Mouse (Mus musculus): ENCODE results near the gene Scd4. TPM values are rescaled to one million over a fixed set of nuclear protein-coding genes. Genes with fewer than 3 reads are reported as not detected.
A peak's percentile ranks its signal among the peaks of the same experiment; 100 is the strongest.
"Not testable (repeated sequence)": the region's sequence is repeated elsewhere in the genome, so short reads cannot be mapped to it uniquely, and the experiment has no call there.

Scd4 gene
- total RNA-seq, 4 experiments from 2014 or later: 2.3 to 3.4 (median 2.8) TPM

DNA sequence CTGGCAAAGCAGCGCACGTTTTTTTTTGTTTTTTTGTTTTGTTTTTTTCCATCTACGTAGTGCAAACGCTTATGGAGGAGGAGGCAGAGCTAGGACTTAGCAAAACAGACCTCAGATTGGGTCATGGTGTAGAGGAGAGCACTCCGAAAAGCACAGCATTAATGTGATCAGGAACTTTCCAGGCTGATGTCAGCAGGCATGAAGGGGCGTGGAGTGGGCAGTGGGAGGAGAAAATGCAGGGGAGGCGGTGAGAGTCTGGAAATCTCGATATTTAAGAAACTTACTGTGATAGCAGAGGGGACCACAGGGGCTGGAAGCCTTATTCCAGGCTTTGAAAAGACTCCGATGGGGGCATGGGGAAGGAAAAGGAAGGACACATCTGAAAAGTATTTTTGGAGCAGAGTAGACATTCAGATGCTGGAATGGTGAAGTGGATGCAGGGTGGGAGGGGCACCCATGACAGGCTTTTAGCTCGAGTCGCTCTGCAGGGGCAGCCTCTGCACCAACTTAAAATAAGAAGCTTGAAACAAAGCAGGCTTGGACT is 17.9 kb upstream of the Scd4 start:
- DNase-seq (ENCODE audit: low spot score in 2 of 2): peak in 1 of 2 experiments; percentile 39

- no peak for DNase-seq (ENCODE audit: low spot score in 2 of 2)
Measured at GRCm38 (mm10) chr19:44316752-44317315, 16.1 kb upstream of the Scd4 start.

DNA sequence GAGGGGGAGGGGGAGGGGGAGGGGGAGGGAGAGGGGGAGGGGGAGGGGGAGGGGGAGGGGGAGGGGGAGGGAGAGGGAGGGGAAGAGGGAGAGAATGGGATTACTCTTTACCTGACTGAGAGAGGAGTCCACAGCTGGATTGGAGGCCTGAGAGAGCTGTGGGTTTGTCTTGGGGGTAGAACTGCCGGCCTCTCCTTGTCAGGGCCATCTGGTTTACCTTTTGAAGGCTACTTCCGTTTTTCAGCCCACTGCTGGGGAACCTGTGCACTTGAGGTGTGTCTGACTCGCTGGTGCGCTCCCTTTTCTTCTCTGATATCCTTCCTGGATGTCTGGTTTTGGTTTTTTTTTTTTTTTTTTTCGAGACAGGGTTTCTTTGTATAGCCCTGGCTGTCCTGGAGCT is 15.5 kb upstream of the Scd4 start:
- no peak for DNase-seq (ENCODE audit: low spot score in 2 of 2)

DNA sequence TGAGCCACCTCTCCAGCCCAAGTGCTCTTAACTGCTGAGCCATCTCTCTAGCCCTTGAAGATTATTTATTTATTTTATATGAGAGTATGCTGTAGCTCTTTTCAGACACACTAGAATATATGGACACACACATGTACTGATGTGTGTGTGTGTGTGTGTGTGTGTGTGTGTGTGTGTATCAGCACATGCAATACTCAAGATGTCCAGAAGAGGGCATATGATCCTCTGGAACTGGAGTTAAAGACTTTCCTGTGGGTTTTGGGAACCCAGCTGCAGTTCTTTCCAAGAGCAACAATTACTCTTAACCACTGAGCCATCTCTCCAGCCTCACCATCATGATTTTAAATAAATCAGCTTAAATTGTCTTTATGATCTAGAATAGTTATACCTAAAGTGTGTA is 14.3 kb upstream of the Scd4 start:
- no peak for DNase-seq (ENCODE audit: low spot score in 2 of 2)

GRCm38 (mm10) chr19:44320316-44320715 is 12.6 kb upstream of the Scd4 start:
- DNase-seq (ENCODE audit: low spot score in 2 of 2): no peak

DNA sequence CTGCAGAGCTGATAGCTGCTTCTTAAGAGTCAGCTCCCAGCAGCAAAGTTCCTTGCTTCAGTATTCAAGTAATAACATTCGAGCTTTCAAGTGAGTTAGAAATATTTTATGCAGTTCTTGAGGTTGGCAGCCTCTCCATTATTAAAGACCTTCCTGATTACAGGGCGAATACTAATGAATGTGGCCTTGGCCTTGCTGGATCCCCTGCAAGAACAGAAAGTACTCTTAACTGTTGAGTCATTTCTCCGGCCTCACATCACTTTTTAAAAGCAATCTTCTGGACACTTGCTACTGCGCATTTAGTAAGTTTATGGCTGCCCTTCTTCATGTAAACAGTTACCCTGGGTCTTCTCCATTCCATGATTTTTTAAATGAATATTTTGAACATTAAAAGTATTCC is 11.7 kb upstream of the Scd4 start:
- no peak for DNase-seq (ENCODE audit: low spot score in 2 of 2)

DNA sequence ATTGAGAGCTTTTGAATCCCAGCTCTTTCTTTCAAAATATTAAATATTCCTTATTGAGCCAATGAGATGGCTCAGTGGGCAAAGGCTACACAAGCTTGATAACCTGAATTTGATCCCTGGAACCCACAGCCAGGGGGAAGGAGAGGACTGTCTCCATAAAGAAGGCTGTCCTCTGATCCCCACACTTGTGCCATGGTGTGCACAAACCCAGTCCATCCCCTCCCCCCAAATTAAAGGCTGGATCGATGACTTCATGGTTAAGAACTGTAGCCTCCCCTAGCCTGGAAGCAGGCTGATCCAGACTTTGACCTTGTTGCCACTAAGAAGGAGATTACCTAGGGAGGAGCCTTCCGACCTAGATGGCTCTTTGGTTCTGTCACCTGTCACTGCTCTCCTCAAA is 11.3 kb upstream of the Scd4 start:
- no peak for DNase-seq (ENCODE audit: low spot score in 2 of 2)

- DNase-seq (ENCODE audit: low spot score in 2 of 2): no peak
Measured at GRCm38 (mm10) chr19:44329566-44329965, 3.3 kb upstream of the Scd4 start.

GRCm38 (mm10) chr19:44331128-44331527 is 1.8 kb upstream of the Scd4 start:
- DNase-seq (ENCODE audit: low spot score in 2 of 2): not testable (repeated sequence)

DNA sequence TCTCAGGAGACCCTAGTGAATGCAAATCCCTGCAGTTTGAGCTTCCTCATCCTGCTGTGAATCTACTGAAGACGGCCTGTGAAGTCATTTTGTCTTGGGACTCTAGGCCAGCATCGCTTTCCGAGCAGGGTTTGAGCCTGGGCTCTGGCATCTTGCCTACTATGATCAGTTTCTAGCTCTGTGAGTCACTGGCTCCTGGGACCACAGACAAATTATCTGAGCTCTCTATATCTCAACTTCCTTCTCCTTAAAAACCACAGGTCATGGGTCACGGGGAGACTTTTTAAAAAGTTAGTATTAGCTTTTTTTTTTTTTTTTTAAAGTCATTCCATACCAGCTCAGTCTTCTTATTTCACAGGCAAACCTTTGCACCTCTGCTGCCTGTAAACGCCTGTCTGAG is 981 bp upstream of the Scd4 start:
- no peak for DNase-seq (ENCODE audit: low spot score in 2 of 2)

DNA sequence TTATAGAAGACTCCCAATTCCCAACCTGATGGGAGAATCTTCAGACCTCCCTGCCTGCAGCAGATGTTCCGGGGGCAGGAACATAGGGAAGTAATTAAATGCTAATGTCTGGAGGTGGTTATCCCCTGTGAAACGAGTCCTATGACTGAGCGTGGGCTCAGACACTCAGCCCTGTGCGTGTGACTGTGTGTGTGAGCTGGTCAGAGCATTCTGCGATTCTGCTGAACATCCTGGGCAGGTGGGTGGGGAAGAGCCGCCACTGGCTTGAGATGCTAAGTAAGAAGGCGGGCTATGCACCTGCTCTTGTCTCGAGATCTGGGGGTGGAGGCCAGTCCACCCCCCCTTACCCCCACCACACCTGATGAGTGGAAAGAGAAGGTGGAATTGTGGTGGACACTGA is 566 bp upstream of the Scd4 start:
- peak in 1 of 2 experiments; percentile 89 for DNase-seq (ENCODE audit: low spot score in 2 of 2)

DNA sequence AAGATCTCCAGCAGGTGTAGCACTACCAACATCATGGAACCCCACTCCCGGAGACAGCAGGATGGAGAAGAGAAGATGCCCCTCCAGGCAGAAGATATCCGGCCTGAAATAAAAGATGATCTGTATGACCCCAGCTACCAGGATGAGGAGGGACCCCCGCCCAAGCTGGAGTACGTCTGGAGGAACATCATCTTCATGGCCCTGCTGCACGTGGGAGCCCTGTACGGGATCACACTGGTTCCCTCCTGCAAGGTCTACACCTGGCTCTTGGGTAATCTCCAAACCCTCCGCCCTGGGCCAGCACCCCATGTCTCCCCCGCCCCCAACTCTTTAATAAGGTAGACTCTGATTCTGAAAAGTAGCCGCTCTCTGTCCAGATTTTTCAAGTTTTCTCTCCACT is 1.1 kb downstream of the Scd4 start:
- DNase-seq (ENCODE audit: low spot score in 2 of 2): no peak

DNA sequence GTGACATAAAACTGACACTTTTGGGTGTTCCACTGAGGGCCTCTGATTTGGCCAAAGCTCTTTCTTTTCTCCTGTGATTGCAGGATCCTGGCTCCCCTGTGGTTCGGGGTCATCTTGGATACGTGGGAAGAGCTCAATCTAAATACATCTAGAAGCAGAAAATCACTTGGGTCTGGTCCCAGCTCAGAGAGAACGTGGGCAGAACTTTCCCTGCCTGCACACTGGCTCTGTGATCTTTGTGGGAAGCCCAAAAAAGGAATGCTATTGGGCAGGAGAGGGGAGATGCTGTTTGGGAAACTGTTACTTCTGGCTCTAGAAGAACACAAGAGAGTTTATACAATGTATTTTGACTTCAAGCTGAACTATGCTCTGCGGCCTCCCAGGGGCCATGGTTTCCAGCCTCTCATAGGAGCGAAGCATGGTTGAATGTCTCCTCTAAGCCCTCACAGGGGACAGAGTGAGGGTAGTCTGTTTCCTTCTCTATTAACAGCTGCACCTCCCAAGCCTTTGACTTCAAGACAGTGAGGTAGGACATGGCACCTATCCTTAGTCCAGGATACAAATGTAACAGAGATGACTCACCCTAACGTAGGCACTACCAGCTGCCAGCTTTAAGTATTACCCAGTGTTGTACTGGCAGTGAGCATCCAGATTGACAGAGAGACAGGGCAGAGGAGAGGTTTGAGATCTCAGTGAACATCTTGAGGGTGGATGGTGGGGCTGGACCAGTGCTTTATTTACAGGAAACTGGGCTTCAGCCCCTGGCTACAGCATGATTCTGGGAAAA is 3.2 kb downstream of the Scd4 start:
- peak in 1 of 2 experiments; percentile 43 for DNase-seq (ENCODE audit: low spot score in 2 of 2)

DNA sequence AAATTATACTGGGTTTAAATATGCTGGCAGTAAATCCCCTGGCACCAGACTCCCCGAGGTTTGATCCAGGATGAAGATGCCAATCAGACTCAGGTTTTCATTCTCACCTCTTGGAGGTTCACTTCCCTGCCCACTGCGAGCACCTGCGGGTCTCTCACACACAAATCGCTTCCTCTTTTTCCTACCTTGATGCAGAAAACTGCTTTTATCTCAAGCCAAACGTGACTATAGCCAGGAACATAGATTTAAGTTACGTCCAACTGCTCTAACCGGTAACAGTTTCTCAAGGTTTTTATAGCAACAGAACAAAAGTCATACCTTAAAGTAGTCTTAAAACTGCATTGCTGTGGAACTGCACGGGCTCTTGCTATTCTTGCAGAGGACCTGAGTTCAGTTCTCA is 16.8 kb downstream of the Scd4 start:
- no peak for DNase-seq (ENCODE audit: low spot score in 2 of 2)

DNA sequence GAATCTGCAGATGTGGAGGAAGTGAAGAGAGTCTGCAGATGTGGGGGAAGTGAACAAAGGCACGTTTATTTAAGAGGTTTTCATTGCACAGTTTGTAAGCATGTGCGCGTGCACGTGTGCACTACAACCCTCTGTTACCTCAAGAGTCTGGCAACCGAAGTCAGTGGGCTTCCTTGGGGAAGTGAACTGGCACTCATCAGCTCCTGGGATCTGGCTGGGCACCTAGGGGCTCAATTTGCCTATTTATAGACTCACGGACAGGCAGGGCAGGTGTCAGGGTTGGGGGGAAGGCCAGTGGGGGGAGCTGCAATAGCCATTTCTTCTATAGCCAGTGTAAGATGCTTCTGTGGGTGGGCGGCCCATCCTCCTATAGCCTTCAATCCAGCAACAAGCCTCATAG is 18.9 kb downstream of the Scd4 start:
- DNase-seq (ENCODE audit: low spot score in 2 of 2): no peak

- DNase-seq (ENCODE audit: low spot score in 2 of 2): no peak
Measured at GRCm38 (mm10) chr19:44358700-44359099, 25.8 kb downstream of the Scd4 start.

GRCm38 (mm10) chr19:44363529-44363928 is 30.6 kb downstream of the Scd4 start:
- DNase-seq (ENCODE audit: low spot score in 2 of 2): peak; percentile 40 to 45

GRCm38 (mm10) chr19:44364029-44364428 is 31.1 kb downstream of the Scd4 start:
- peak in 1 of 2 experiments; percentile 35 for DNase-seq (ENCODE audit: low spot score in 2 of 2)

GRCm38 (mm10) chr19:44365733-44366132 is 32.8 kb downstream of the Scd4 start:
- DNase-seq (ENCODE audit: low spot score in 2 of 2): no peak

GRCm38 (mm10) chr19:44367076-44367475 is 34.2 kb downstream of the Scd4 start:
- DNase-seq (ENCODE audit: low spot score in 2 of 2): not testable (repeated sequence)

- no peak for DNase-seq (ENCODE audit: low spot score in 2 of 2)
Measured at GRCm38 (mm10) chr19:44369371-44369770, 36.5 kb downstream of the Scd4 start.

GRCm38 (mm10) chr19:44370231-44370630 is 37.3 kb downstream of the Scd4 start:
- DNase-seq (ENCODE audit: low spot score in 2 of 2): no peak

DNA sequence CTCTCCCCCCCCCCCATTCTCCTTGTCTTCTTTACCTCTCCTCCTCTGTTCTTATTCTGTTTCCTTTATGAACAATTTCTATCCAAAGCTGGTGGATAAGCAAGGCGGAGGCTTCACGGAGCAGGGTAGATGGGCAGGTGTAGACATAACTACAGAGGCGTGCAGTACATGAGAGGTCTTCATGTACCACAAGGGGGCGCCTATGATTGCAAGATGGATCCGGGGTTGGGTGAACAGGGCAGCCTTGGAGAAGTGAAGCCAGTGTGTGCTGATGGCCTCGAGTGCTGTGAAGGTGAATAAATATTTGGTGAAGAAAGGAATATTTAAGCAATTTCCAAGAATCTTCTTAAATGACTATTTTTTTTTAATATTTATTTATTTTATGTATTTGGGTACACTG is 40.1 kb downstream of the Scd4 start:
- peak; percentile 25 to 46 for DNase-seq (ENCODE audit: low spot score in 2 of 2)

Data from left cerebral cortex, adult 8-10 months (tissue).